Mouse (Mus musculus): ENCODE data around the gene Neurog2.

Neurog2 gene

GRCm38 (mm10) chr3:127633080-127634032 lies at the start of gene Neurog2:
Gene Neurog2, plus strand, starts transcription at chr3:127633135.
- no peak for DNase-seq (ENCODE audit: low read depth, low spot score)

GRCm38 (mm10) chr3:127597136-127597535 lies 35.8 kb upstream of the Neurog2 start:
- no peak for DNase-seq (ENCODE audit: low read depth, low spot score)

- DNase-seq (ENCODE audit: low read depth, low spot score) = no peak
Observed at GRCm38 (mm10) chr3:127608109-127608508, 24.8 kb upstream of the Neurog2 start.

- peak; percentile 3 for DNase-seq (ENCODE audit: low read depth, low spot score)
Observed at GRCm38 (mm10) chr3:127625296-127625695, 7.6 kb upstream of the Neurog2 start.

GRCm38 (mm10) chr3:127625701-127626399 lies 7.1 kb upstream of the Neurog2 start:
- no peak for DNase-seq (ENCODE audit: low read depth, low spot score)

- DNase-seq (ENCODE audit: low read depth, low spot score) = no peak
Observed at GRCm38 (mm10) chr3:127626524-127626923, 6.4 kb upstream of the Neurog2 start.

GRCm38 (mm10) chr3:127627151-127627955 lies 5.6 kb upstream of the Neurog2 start:
- DNase-seq (ENCODE audit: low read depth, low spot score) = no peak

- no peak for DNase-seq (ENCODE audit: low read depth, low spot score)
Observed at GRCm38 (mm10) chr3:127627956-127628310, 5.0 kb upstream of the Neurog2 start.

GRCm38 (mm10) chr3:127628311-127629184 lies 4.4 kb upstream of the Neurog2 start:
- DNase-seq (ENCODE audit: low read depth, low spot score) = no peak

- DNase-seq (ENCODE audit: low read depth, low spot score) = no peak
Observed at GRCm38 (mm10) chr3:127630190-127630589, 2.7 kb upstream of the Neurog2 start.

- no peak for DNase-seq (ENCODE audit: low read depth, low spot score)
Observed at GRCm38 (mm10) chr3:127630735-127631372, 2.1 kb upstream of the Neurog2 start.

- no peak for DNase-seq (ENCODE audit: low read depth, low spot score)
Observed at GRCm38 (mm10) chr3:127631582-127631981, 1.4 kb upstream of the Neurog2 start.

- DNase-seq (ENCODE audit: low read depth, low spot score) = no peak
Observed at GRCm38 (mm10) chr3:127632531-127632930, 404 bp upstream of the Neurog2 start.

GRCm38 (mm10) chr3:127634101-127634983 lies 1.4 kb downstream of the Neurog2 start:
- DNase-seq (ENCODE audit: low read depth, low spot score) = peak; percentile 8

GRCm38 (mm10) chr3:127634984-127635349 lies 2.0 kb downstream of the Neurog2 start:
- no peak for DNase-seq (ENCODE audit: low read depth, low spot score)

- DNase-seq (ENCODE audit: low read depth, low spot score) = no peak
Observed at GRCm38 (mm10) chr3:127639875-127640761, 7.2 kb downstream of the Neurog2 start.

- DNase-seq (ENCODE audit: low read depth, low spot score) = no peak
Observed at GRCm38 (mm10) chr3:127640762-127641700, 8.1 kb downstream of the Neurog2 start.
